Mouse (Mus musculus): ENCODE measurements around the gene Atpif1.

GRCm38 (mm10) chr4:132554221-132554620 lies 20.8 kb upstream of the Atpif1 start:
- TF ChIP-seq CTCF (IDR thresholded peaks at IDR 0.05; ENCODE audit: control insufficient read depth, insufficient read depth, insufficient read length) (no peak), USF1 (IDR thresholded peaks at IDR 0.05; ENCODE audit: low read depth) (no peak), MYOG (IDR thresholded peaks at IDR 0.05; ENCODE audit: control insufficient read depth, extremely low read depth, insufficient read length) (no peak)

Data from C2C12 (cell line).